Mouse (Mus musculus) heart, adult 18-20 months (tissue): ENCODE results near the gene Keg1. TPM values are rescaled to one million over a fixed set of nuclear protein-coding genes. Genes with fewer than 3 reads are reported as not detected.

Experiments
- DNase-seq, 2 experiments: peaks; one replicate each; pipeline ENCODE4 v3.0.0; 2021 to 2022; ENCODE audit warnings: mixed read lengths in 1 of 2
- total RNA-seq, 2 experiments: library from RNA; stranded (reverse); gene quantifications; 2 replicates each; pipeline ENCODE4 v1.2.3; 2021

The Keg1 gene
- total RNA-seq, 2 experiments from 2014 or later: not detected

DNA sequence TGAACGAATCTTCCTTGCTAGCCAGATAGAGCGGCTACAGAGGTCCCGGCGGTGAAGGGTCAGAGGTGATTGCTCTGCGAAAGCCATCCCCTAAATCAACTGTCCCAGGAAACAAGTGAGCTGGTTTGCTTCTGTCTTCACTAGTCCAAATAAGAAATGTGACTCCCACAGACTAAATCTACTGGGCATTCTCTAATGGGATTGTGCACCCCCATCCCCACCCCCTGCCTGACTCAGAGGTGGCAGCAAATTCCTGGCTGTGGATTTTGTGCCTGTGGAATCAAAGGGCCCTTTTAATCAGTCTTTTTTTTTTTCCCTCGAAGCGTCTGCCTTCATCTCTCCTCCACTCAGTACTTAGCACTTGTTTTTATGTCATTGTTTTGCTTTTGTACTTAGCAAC, 69.7 kb downstream of the Keg1 start, which contains the start of gene Cntf:
Gene Cntf (minus strand): TSS at position 325 of the 400 bp plus-strand sequence.
- no peak for DNase-seq

Other genes starting within 250 kb of the Keg1 start
- 1 to 10 TPM; 7.6 to 9.6 TPM for gene Mpeg1, start 235.0 kb upstream of the Keg1 start, total RNA-seq
- gene Dtx4, start 194.3 kb upstream of the Keg1 start, total RNA-seq: 1 to 10 TPM; 4.8 to 6.1 TPM
- 1 to 10 TPM; 4.9 to 5.6 TPM for gene Fam111a, start 150.0 kb upstream of the Keg1 start, total RNA-seq
- not detected for gene Gm4952, start 95.8 kb upstream of the Keg1 start, total RNA-seq
- not detected for gene Glyat, start 62.5 kb upstream of the Keg1 start, total RNA-seq
- not detected for gene Olfr1442, start 25.3 kb upstream of the Keg1 start, total RNA-seq
- not detected for gene Olfr1443, start 17.7 kb upstream of the Keg1 start, total RNA-seq
- gene Cntf, start 69.8 kb downstream of the Keg1 start, total RNA-seq: 1 to 10 TPM in 1 of 2 experiments, under 1 TPM in 1; 0.94 to 1.7 TPM
- 10 to 100 TPM; 75.2 to 77.0 TPM for gene Zfp91, start 100.3 kb downstream of the Keg1 start, total RNA-seq
- 1 to 10 TPM in 1 of 2 experiments, under 1 TPM in 1; 0.87 to 2.2 TPM for gene Lpxn, start 100.4 kb downstream of the Keg1 start, total RNA-seq
- gene Gm5244, start 150.9 kb downstream of the Keg1 start, total RNA-seq: not detected
- gene Olfr1444, start 161.5 kb downstream of the Keg1 start, total RNA-seq: not detected
- not detected for gene Olfr1445, start 188.1 kb downstream of the Keg1 start, total RNA-seq
- gene Olfr1446, start 197.7 kb downstream of the Keg1 start, total RNA-seq: not detected
- gene Olfr1447, start 208.0 kb downstream of the Keg1 start, total RNA-seq: not detected
- gene Olfr1448, start 228.6 kb downstream of the Keg1 start, total RNA-seq: not detected
- gene Olfr1449, start 235.1 kb downstream of the Keg1 start, total RNA-seq: not detected